Mouse (Mus musculus): ENCODE measurements around the gene Tnrc6b.

DNA sequence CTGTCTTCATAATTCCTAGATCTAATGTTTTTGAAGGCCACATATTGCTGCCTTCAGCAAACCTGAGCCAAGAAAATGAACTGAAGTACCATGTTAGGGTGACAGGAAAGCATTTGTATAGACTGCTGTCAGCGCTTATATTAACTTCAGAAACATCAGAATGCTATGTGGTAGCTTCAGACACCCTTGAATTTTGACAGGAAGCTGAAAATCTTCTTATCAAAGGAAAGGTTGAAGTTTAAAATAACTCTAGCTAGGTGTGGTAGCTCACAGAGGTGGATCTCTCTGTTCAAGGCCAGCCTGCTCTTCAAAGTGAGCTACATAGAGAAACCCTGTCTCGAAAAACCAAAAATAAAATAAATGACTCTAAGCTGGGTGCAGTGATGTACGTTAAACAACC, 181.2 kb downstream of the Tnrc6b start:
- no peak for TF ChIP-seq USF1 (IDR thresholded peaks at IDR 0.05; ENCODE audit: low read depth)
- no peak for TF ChIP-seq CTCF (IDR thresholded peaks at IDR 0.05; ENCODE audit: control insufficient read depth, insufficient read depth, insufficient read length)
- no peak for TF ChIP-seq MYOG (IDR thresholded peaks at IDR 0.05; ENCODE audit: control insufficient read depth, extremely low read depth, insufficient read length)
- no peak for TF ChIP-seq CEBPB (IDR thresholded peaks at IDR 0.05; ENCODE audit: low read depth)
- no peak for TF ChIP-seq MAX (IDR thresholded peaks at IDR 0.05)
